Mouse (Mus musculus) forebrain, embryonic 16.5 days (tissue): ENCODE data around the gene Zgrf1. TPM values are rescaled to one million over a fixed set of nuclear protein-coding genes. Genes with fewer than 3 reads are reported as not detected.

ENCODE experiments used
- ATAC-seq: fragments of 200-750 bp; cut with Nextera tagmentation; 2 replicates; pipeline ENCODE4 v1.8.0; 2017; ENCODE audit warnings: mild to moderate bottlenecking, moderate library complexity
- H3K27ac ChIP-seq: fragments of 300-500 bp; sonication (generic); 2 replicates; pipeline ENCODE4 v1.5.1; 2014; ENCODE audit warnings: low read length, control low read depth
- H3K27me3 ChIP-seq: fragments of 300-500 bp; sonication (generic); replicated peaks from 2 replicates; pipeline ENCODE4 v1.6.1; 2014; ENCODE audit warnings: low read length; ENCODE audit not compliant: control insufficient read depth, insufficient read depth
- H3K36me3 ChIP-seq: fragments of 300-500 bp; sonication (generic); 2 replicates; pipeline ENCODE4 v1.6.1; 2014; ENCODE audit not compliant: control insufficient read depth, insufficient read depth
- H3K4me1 ChIP-seq: fragments of 300-500 bp; sonication (generic); replicated peaks from 2 replicates; pipeline ENCODE4 v1.6.1; 2014; ENCODE audit warnings: low read length; ENCODE audit not compliant: control insufficient read depth, insufficient read depth
- H3K4me2 ChIP-seq: fragments of 300-500 bp; sonication (generic); 2 replicates; pipeline ENCODE4 v1.6.1; 2014; ENCODE audit warnings: mild to moderate bottlenecking, low read length, control low read depth
- H3K4me3 ChIP-seq: fragments of 300-500 bp; sonication (generic); replicated peaks from 2 replicates; pipeline ENCODE4 v1.5.1; 2014; ENCODE audit warnings: mild to moderate bottlenecking, low read length, control low read depth
- H3K9ac ChIP-seq: fragments of 300-500 bp; sonication (generic); replicated peaks from 2 replicates; pipeline ENCODE4 v1.6.1; 2014; ENCODE audit warnings: low read depth, low read length, control low read depth
- H3K9me3 ChIP-seq: fragments of 300-500 bp; sonication (generic); 2 replicates; pipeline ENCODE4 v1.6.1; 2016; ENCODE audit warnings: low read length; ENCODE audit not compliant: control insufficient read depth
- WGBS: fragments of 180-500 bp; shearing (Covaris S2); extraction: QIAGEN DNeasy Blood & Tissue Kit; methylation state at CpG from one replicate; pipeline ENCODE4 v1.1.7; 2014; 5-methylcytosine and 5-hydroxymethylcytosine counted together
- polyA plus RNA-seq: library from polyadenylated mRNA; unstranded; fragments of >200 nt; fragmentation: Nextera tagmentation; extraction: Ambion mirVana; gene quantifications from 2 replicates; pipeline ENCODE4 v1.2.1, GENCODE M21; 2015

Zgrf1 gene
- polyA plus RNA-seq, 1 experiment from 2014 or later, result 4.9 TPM

- peak overlapping the region; percentile 77 for H3K4me3 ChIP-seq
- 7% methylated on average over 12 of the region's 13 CpGs for WGBS
- peak overlapping the region; percentile 75 for H3K9ac ChIP-seq
- H3K27ac ChIP-seq, result no peak overlapping the region; the same call in 1 of the 2 replicates
- no peaks in the 10 kb centered on the region for H3K9me3 ChIP-seq
- no peaks in the 10 kb centered on the region for H3K36me3 ChIP-seq
- H3K4me2 ChIP-seq, result peak overlapping the region; percentile 59
- no peak for ATAC-seq
- H3K27me3 ChIP-seq, result no peaks in the 10 kb centered on the region
- H3K4me1 ChIP-seq, result peaks cover 8% of the 10 kb centered on the region
Measured at GRCm38 (mm10) chr3:127552434-127552972, 786 bp upstream of the Zgrf1 start.

GRCm38 (mm10) chr3:127553720-127554043 is 393 bp downstream of the Zgrf1 start:
- peaks cover 8% of the 10 kb centered on the region for H3K4me1 ChIP-seq
- peak overlapping the region; percentile 77 for H3K4me3 ChIP-seq
- H3K27ac ChIP-seq, result no peak overlapping the region
- H3K9ac ChIP-seq, result peak overlapping the region; percentile 55
- no peaks in the 10 kb centered on the region for H3K9me3 ChIP-seq
- H3K36me3 ChIP-seq, result no peaks in the 10 kb centered on the region
- no peaks in the 10 kb centered on the region for H3K27me3 ChIP-seq
- WGBS, result 2% methylated on average over 4 of the region's 4 CpGs
- peak overlapping the region; percentile 82 for H3K4me2 ChIP-seq
- ATAC-seq, result no peak

- no peak for ATAC-seq
- Histone ChIP-seq H3K4me2 (no peak overlapping the region; the same call in 1 of the 2 replicates), H3K4me3 (no peak overlapping the region), H3K27me3 (no peaks in the 10 kb centered on the region), H3K4me1 (peaks cover 8% of the 10 kb centered on the region), H3K9me3 (no peaks in the 10 kb centered on the region), H3K36me3 (no peaks in the 10 kb centered on the region), H3K27ac (no peak overlapping the region), H3K9ac (no peak overlapping the region)
- 51% methylated on average over 5 of the region's 5 CpGs for WGBS
Measured at GRCm38 (mm10) chr3:127554723-127555122, 1.4 kb downstream of the Zgrf1 start.

GRCm38 (mm10) chr3:127558201-127558600 is 4.9 kb downstream of the Zgrf1 start:
- no peak overlapping the region for H3K4me2 ChIP-seq
- H3K27ac ChIP-seq, result no peak overlapping the region
- H3K4me1 ChIP-seq, result peaks cover 8% of the 10 kb centered on the region
- ATAC-seq, result no peak
- H3K4me3 ChIP-seq, result no peak overlapping the region
- no peaks in the 10 kb centered on the region for H3K27me3 ChIP-seq
- no peaks in the 10 kb centered on the region for H3K9me3 ChIP-seq
- no peak overlapping the region for H3K9ac ChIP-seq
- peaks cover 2% of the 10 kb centered on the region; the same call in 1 of the 2 replicates for H3K36me3 ChIP-seq

GRCm38 (mm10) chr3:127562974-127563373 is 9.7 kb downstream of the Zgrf1 start:
- H3K9me3 ChIP-seq, result no peaks in the 10 kb centered on the region
- no peak overlapping the region for H3K27ac ChIP-seq
- WGBS, result 94% methylated on average over 4 of the region's 4 CpGs
- H3K27me3 ChIP-seq, result no peaks in the 10 kb centered on the region
- no peak overlapping the region for H3K9ac ChIP-seq
- H3K36me3 ChIP-seq, result peaks cover 2% of the 10 kb centered on the region; the same call in 1 of the 2 replicates
- H3K4me2 ChIP-seq, result no peak overlapping the region
- ATAC-seq, result no peak
- H3K4me3 ChIP-seq, result no peak overlapping the region
- H3K4me1 ChIP-seq, result no peaks in the 10 kb centered on the region

- 78% methylated on average over 3 of the region's 3 CpGs for WGBS
- H3K9ac ChIP-seq, result no peak overlapping the region
- peaks cover 2% of the 10 kb centered on the region; the same call in 1 of the 2 replicates for H3K36me3 ChIP-seq
- H3K4me3 ChIP-seq, result no peak overlapping the region
- no peak overlapping the region for H3K27ac ChIP-seq
- no peak overlapping the region for H3K4me2 ChIP-seq
- no peaks in the 10 kb centered on the region for H3K4me1 ChIP-seq
- no peaks in the 10 kb centered on the region for H3K27me3 ChIP-seq
- no peaks in the 10 kb centered on the region for H3K9me3 ChIP-seq
- no peak for ATAC-seq
Measured at GRCm38 (mm10) chr3:127565129-127565528, 11.8 kb downstream of the Zgrf1 start.

GRCm38 (mm10) chr3:127572557-127572956 is 19.3 kb downstream of the Zgrf1 start:
- 62% methylated on average over 4 of the region's 4 CpGs for WGBS
- Histone ChIP-seq H3K9ac (no peak overlapping the region), H3K36me3 (no peaks in the 10 kb centered on the region), H3K27me3 (no peaks in the 10 kb centered on the region), H3K9me3 (no peaks in the 10 kb centered on the region), H3K4me2 (no peak overlapping the region), H3K4me3 (no peak overlapping the region), H3K27ac (no peak overlapping the region), H3K4me1 (no peaks in the 10 kb centered on the region)
- peak; percentile 75 for ATAC-seq

- H3K27ac ChIP-seq, result no peak overlapping the region
Measured at GRCm38 (mm10) chr3:127597136-127597535, 43.8 kb downstream of the Zgrf1 start.

GRCm38 (mm10) chr3:127608109-127608508 is 54.8 kb downstream of the Zgrf1 start:
- no peaks in the 10 kb centered on the region for H3K4me1 ChIP-seq
- H3K4me3 ChIP-seq, result no peak overlapping the region
- H3K4me2 ChIP-seq, result no peak overlapping the region
- H3K27me3 ChIP-seq, result no peaks in the 10 kb centered on the region
- H3K9me3 ChIP-seq, result no peaks in the 10 kb centered on the region
- H3K9ac ChIP-seq, result no peak overlapping the region
- no peaks in the 10 kb centered on the region for H3K36me3 ChIP-seq
- no peak overlapping the region for H3K27ac ChIP-seq
- ATAC-seq, result no peak
- 100% methylated on average over 2 of the region's 2 CpGs for WGBS

More at GRCm38 (mm10) chr3:127597136-127597535, 43.8 kb downstream of the Zgrf1 start:
- H3K27me3 ChIP-seq, result no peaks in the 10 kb centered on the region
- H3K4me2 ChIP-seq, result no peak overlapping the region
- H3K36me3 ChIP-seq, result no peaks in the 10 kb centered on the region
- H3K9me3 ChIP-seq, result no peaks in the 10 kb centered on the region
- no peak overlapping the region for H3K9ac ChIP-seq
- ATAC-seq, result no peak
- WGBS, result 83% methylated on average over 1 of the region's 1 CpGs
- no peaks in the 10 kb centered on the region for H3K4me1 ChIP-seq
- no peak overlapping the region for H3K4me3 ChIP-seq

GRCm38 (mm10) chr3:127625296-127625695 is 72.0 kb downstream of the Zgrf1 start:
- Histone ChIP-seq H3K9me3 (no peaks in the 10 kb centered on the region), H3K27me3 (peaks cover 16% of the 10 kb centered on the region), H3K4me1 (peaks cover 32% of the 10 kb centered on the region), H3K4me3 (peak overlapping the region; percentile 45), H3K9ac (peak overlapping the region; percentile 51), H3K36me3 (no peaks in the 10 kb centered on the region), H3K4me2 (peak overlapping the region; percentile 56), H3K27ac (peak overlapping the region; percentile 89)
- peak; percentile 88 for ATAC-seq
- under 1% methylated on average over 36 of the region's 36 CpGs for WGBS
